Mouse (Mus musculus): ENCODE measurements around the gene Bdkrb1. TPM values are rescaled to one million over a fixed set of nuclear protein-coding genes. Genes with fewer than 3 reads are reported as not detected.

Bdkrb1 gene
- polyA plus RNA-seq, 1 experiment from 2014 or later, result 0.33 TPM

- 95% methylated on average over 23 of the region's 23 CpGs for WGBS
- H3K4me2 ChIP-seq (replicated peaks), result no peak overlapping the region
- no peak overlapping the region for H3K9ac ChIP-seq
- H3K4me1 ChIP-seq (replicated peaks; ENCODE audit: control insufficient read depth, insufficient read depth, low read length), result no peaks in the 10 kb centered on the region
- no peaks in the 10 kb centered on the region for H3K9me3 ChIP-seq (ENCODE audit: control insufficient read depth, low read length)
- H3K36me3 ChIP-seq (replicated peaks; ENCODE audit: control insufficient read depth, insufficient read depth), result no peaks in the 10 kb centered on the region
- no peak overlapping the region for H3K4me3 ChIP-seq (replicated peaks; ENCODE audit: low read length)
- no peaks in the 10 kb centered on the region for H3K27me3 ChIP-seq (ENCODE audit: control insufficient read depth, insufficient read depth, low read length)
- DNase-seq (ENCODE audit: low spot score) (no peak), ATAC-seq (ENCODE audit: low FRiP score) (no peak)
- H3K27ac ChIP-seq, result no peak overlapping the region
Observed at GRCm38 (mm10) chr12:105592361-105592761, 10.5 kb upstream of the Bdkrb1 start.

- Histone ChIP-seq H3K4me3 (replicated peaks; ENCODE audit: low read length) (no peak overlapping the region), H3K9ac (no peak overlapping the region), H3K27me3 (ENCODE audit: control insufficient read depth, insufficient read depth, low read length) (no peaks in the 10 kb centered on the region), H3K9me3 (ENCODE audit: control insufficient read depth, low read length) (no peaks in the 10 kb centered on the region), H3K4me2 (replicated peaks) (no peak overlapping the region), H3K4me1 (replicated peaks; ENCODE audit: control insufficient read depth, insufficient read depth, low read length) (no peaks in the 10 kb centered on the region), H3K27ac (no peak overlapping the region), H3K36me3 (replicated peaks; ENCODE audit: control insufficient read depth, insufficient read depth) (no peaks in the 10 kb centered on the region)
- ATAC-seq (ENCODE audit: low FRiP score), result no peak
- WGBS, result 63% methylated on average over 4 of the region's 4 CpGs
- DNase-seq (ENCODE audit: low spot score), result no peak
Observed at GRCm38 (mm10) chr12:105593471-105593870, 9.4 kb upstream of the Bdkrb1 start.

GRCm38 (mm10) chr12:105597135-105597534 is 5.8 kb upstream of the Bdkrb1 start:
- Histone ChIP-seq H3K9me3 (ENCODE audit: control insufficient read depth, low read length) (no peaks in the 10 kb centered on the region), H3K4me3 (replicated peaks; ENCODE audit: low read length) (no peak overlapping the region), H3K36me3 (replicated peaks; ENCODE audit: control insufficient read depth, insufficient read depth) (no peaks in the 10 kb centered on the region), H3K27me3 (ENCODE audit: control insufficient read depth, insufficient read depth, low read length) (no peaks in the 10 kb centered on the region), H3K4me1 (replicated peaks; ENCODE audit: control insufficient read depth, insufficient read depth, low read length) (no peaks in the 10 kb centered on the region), H3K4me2 (replicated peaks) (no peak overlapping the region), H3K27ac (no peak overlapping the region), H3K9ac (no peak overlapping the region)
- WGBS, result 87% methylated on average over 8 of the region's 8 CpGs
- DNase-seq (ENCODE audit: low spot score) (no peak), ATAC-seq (ENCODE audit: low FRiP score) (no peak)

DNA sequence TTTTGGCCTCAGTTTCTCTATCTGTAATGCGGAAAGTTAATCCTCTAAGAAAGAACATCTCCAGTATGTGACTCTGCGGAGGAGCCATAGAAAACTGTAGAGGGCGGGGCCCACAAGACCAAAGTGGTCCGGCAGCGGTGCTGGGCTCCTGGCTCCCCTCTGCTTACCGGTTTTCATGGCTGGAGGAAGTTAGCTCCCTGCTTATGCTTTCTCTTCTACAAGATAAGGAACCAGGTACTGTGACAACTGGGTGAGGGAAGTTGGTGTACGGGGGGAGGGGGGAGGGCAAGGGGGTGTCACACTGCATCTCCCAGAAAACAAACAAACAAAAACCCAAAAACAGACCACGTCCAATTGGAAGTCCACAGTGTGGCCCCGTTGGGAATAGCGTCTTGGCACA is 4.4 kb upstream of the Bdkrb1 start:
- DNase-seq (ENCODE audit: low spot score) (no peak), ATAC-seq (ENCODE audit: low FRiP score) (no peak)
- H3K27me3 ChIP-seq (ENCODE audit: control insufficient read depth, insufficient read depth, low read length), result no peaks in the 10 kb centered on the region
- 83% methylated on average over 10 of the region's 10 CpGs for WGBS
- H3K4me3 ChIP-seq (replicated peaks; ENCODE audit: low read length), result no peak overlapping the region
- no peaks in the 10 kb centered on the region for H3K9me3 ChIP-seq (ENCODE audit: control insufficient read depth, low read length)
- H3K4me1 ChIP-seq (replicated peaks; ENCODE audit: control insufficient read depth, insufficient read depth, low read length), result no peaks in the 10 kb centered on the region
- no peak overlapping the region for H3K4me2 ChIP-seq (replicated peaks)
- H3K36me3 ChIP-seq (replicated peaks; ENCODE audit: control insufficient read depth, insufficient read depth), result no peaks in the 10 kb centered on the region
- no peak overlapping the region for H3K27ac ChIP-seq
- H3K9ac ChIP-seq, result no peak overlapping the region

DNA sequence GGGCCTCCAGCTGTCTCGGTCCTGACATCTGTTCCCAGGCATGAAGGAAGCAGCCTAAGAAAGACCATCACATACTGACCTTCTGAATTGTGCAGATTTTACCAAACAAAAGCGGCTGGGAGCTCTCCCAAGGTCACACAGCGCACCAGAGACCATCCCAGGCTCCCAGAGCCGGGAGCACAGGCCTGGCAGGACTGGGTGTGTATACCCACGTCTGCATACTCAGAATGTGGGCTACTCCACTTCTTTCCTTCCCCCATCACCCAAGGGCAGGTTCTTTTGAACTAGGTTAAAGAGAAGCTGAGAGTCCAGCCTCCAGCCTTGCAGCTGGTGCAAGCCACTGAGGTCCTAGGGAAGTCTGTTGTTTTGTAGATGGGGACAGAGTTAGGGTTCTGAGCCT is 3.8 kb upstream of the Bdkrb1 start:
- Histone ChIP-seq H3K36me3 (replicated peaks; ENCODE audit: control insufficient read depth, insufficient read depth) (no peaks in the 10 kb centered on the region), H3K4me3 (replicated peaks; ENCODE audit: low read length) (no peak overlapping the region), H3K27ac (no peak overlapping the region), H3K9ac (no peak overlapping the region), H3K4me2 (replicated peaks) (no peak overlapping the region), H3K27me3 (ENCODE audit: control insufficient read depth, insufficient read depth, low read length) (no peaks in the 10 kb centered on the region), H3K4me1 (replicated peaks; ENCODE audit: control insufficient read depth, insufficient read depth, low read length) (no peaks in the 10 kb centered on the region), H3K9me3 (ENCODE audit: control insufficient read depth, low read length) (no peaks in the 10 kb centered on the region)
- no peak for ATAC-seq (ENCODE audit: low FRiP score)
- WGBS, result 60% methylated on average over 5 of the region's 5 CpGs
- no peak for DNase-seq (ENCODE audit: low spot score)

- no peaks in the 10 kb centered on the region for H3K27me3 ChIP-seq (ENCODE audit: control insufficient read depth, insufficient read depth, low read length)
- ATAC-seq (ENCODE audit: low FRiP score) (peak; percentile 44; the same call in 1 of the 2 replicates), DNase-seq (ENCODE audit: low spot score) (peak; percentile 43)
- no peaks in the 10 kb centered on the region for H3K9me3 ChIP-seq (ENCODE audit: control insufficient read depth, low read length)
- 48% methylated on average over 6 of the region's 6 CpGs for WGBS
- no peak overlapping the region for H3K9ac ChIP-seq
- H3K4me3 ChIP-seq (replicated peaks; ENCODE audit: low read length), result no peak overlapping the region
- no peaks in the 10 kb centered on the region for H3K36me3 ChIP-seq (replicated peaks; ENCODE audit: control insufficient read depth, insufficient read depth)
- 0 out of 2 replicates have a peak overlapping the region, but pooled peaks have one; percentile 2 for H3K27ac ChIP-seq
- no peak overlapping the region for H3K4me2 ChIP-seq (replicated peaks)
- H3K4me1 ChIP-seq (replicated peaks; ENCODE audit: control insufficient read depth, insufficient read depth, low read length), result no peaks in the 10 kb centered on the region
Observed at GRCm38 (mm10) chr12:105601586-105601985, 1.3 kb upstream of the Bdkrb1 start.

DNA sequence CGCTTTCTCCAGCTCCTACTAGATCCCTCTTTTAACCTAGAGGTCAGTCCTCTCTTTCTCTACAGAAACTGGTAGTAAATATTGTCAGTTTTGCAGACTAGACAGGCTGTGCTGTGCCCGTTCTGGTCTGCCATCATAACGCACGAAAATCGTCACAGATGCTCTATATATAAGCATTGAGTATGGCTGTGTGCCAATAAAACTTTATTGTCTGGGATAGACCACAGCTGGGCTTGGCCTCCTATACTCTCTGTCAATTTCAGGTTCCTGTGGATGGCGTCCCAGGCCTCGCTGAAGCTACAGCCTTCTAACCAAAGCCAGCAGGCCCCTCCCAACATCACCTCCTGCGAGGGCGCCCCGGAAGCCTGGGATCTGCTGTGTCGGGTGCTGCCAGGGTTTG is 1.0 kb downstream of the Bdkrb1 start:
- no peaks in the 10 kb centered on the region for H3K9me3 ChIP-seq (ENCODE audit: control insufficient read depth, low read length)
- H3K4me2 ChIP-seq (replicated peaks), result no peak overlapping the region
- ATAC-seq (ENCODE audit: low FRiP score), result no peak
- H3K27ac ChIP-seq, result no peak overlapping the region
- H3K4me3 ChIP-seq (replicated peaks; ENCODE audit: low read length), result no peak overlapping the region
- no peaks in the 10 kb centered on the region for H3K36me3 ChIP-seq (replicated peaks; ENCODE audit: control insufficient read depth, insufficient read depth)
- H3K4me1 ChIP-seq (replicated peaks; ENCODE audit: control insufficient read depth, insufficient read depth, low read length), result no peaks in the 10 kb centered on the region
- no peaks in the 10 kb centered on the region for H3K27me3 ChIP-seq (ENCODE audit: control insufficient read depth, insufficient read depth, low read length)
- 87% methylated on average over 11 of the region's 11 CpGs for WGBS
- no peak overlapping the region for H3K9ac ChIP-seq
- no peak for DNase-seq (ENCODE audit: low spot score)

DNA sequence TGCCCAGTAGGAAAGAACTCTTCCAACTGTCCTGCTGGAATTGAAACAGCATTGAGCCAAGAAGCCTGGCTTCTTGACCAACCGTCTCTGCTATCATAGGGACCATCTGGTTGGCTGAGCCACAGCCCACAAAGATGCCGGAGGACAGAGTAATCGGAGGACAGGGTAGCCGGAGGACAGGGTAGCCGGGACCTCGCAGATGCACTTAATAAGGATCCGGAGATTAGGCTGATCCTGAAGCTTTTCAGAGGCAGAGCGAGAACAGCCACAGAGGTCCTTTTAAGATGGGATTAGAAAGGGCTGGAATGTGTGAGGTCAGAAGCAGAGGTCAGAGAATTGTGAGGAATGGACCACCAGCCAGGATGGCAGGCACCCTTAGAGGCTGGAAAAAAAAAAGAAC is 2.3 kb downstream of the Bdkrb1 start:
- Histone ChIP-seq H3K4me1 (replicated peaks; ENCODE audit: control insufficient read depth, insufficient read depth, low read length) (no peaks in the 10 kb centered on the region), H3K9ac (no peak overlapping the region), H3K4me3 (replicated peaks; ENCODE audit: low read length) (no peak overlapping the region), H3K36me3 (replicated peaks; ENCODE audit: control insufficient read depth, insufficient read depth) (no peaks in the 10 kb centered on the region), H3K27ac (no peak overlapping the region), H3K27me3 (ENCODE audit: control insufficient read depth, insufficient read depth, low read length) (no peaks in the 10 kb centered on the region), H3K4me2 (replicated peaks) (no peak overlapping the region), H3K9me3 (ENCODE audit: control insufficient read depth, low read length) (no peaks in the 10 kb centered on the region)
- WGBS, result 37% methylated on average over 8 of the region's 8 CpGs
- no peak for ATAC-seq (ENCODE audit: low FRiP score)
- DNase-seq (ENCODE audit: low spot score), result no peak

- ATAC-seq (ENCODE audit: low FRiP score) (no peak), DNase-seq (ENCODE audit: low spot score) (no peak)
- Histone ChIP-seq H3K27ac (no peak overlapping the region), H3K36me3 (replicated peaks; ENCODE audit: control insufficient read depth, insufficient read depth) (no peaks in the 10 kb centered on the region), H3K4me3 (replicated peaks; ENCODE audit: low read length) (no peak overlapping the region), H3K9me3 (ENCODE audit: control insufficient read depth, low read length) (no peaks in the 10 kb centered on the region), H3K27me3 (ENCODE audit: control insufficient read depth, insufficient read depth, low read length) (no peaks in the 10 kb centered on the region), H3K4me2 (replicated peaks) (no peak overlapping the region), H3K4me1 (replicated peaks; ENCODE audit: control insufficient read depth, insufficient read depth, low read length) (no peaks in the 10 kb centered on the region), H3K9ac (no peak overlapping the region)
- WGBS, result 89% methylated on average over 4 of the region's 4 CpGs
Observed at GRCm38 (mm10) chr12:105606881-105607280, 4.0 kb downstream of the Bdkrb1 start.

- peaks cover 14% of the 10 kb centered on the region for H3K36me3 ChIP-seq (replicated peaks; ENCODE audit: control insufficient read depth, insufficient read depth)
- H3K27me3 ChIP-seq (ENCODE audit: control insufficient read depth, insufficient read depth, low read length), result no peaks in the 10 kb centered on the region
- no peak overlapping the region for H3K27ac ChIP-seq
- H3K4me3 ChIP-seq (replicated peaks; ENCODE audit: low read length), result no peak overlapping the region
- ATAC-seq (ENCODE audit: low FRiP score), result no peak
- no peak for DNase-seq (ENCODE audit: low spot score)
- WGBS, result 92% methylated on average over 2 of the region's 2 CpGs
- no peaks in the 10 kb centered on the region for H3K9me3 ChIP-seq (ENCODE audit: control insufficient read depth, low read length)
- no peak overlapping the region for H3K9ac ChIP-seq
- H3K4me1 ChIP-seq (replicated peaks; ENCODE audit: control insufficient read depth, insufficient read depth, low read length), result no peaks in the 10 kb centered on the region
- H3K4me2 ChIP-seq (replicated peaks), result no peak overlapping the region
Observed at GRCm38 (mm10) chr12:105611045-105611444, 8.2 kb downstream of the Bdkrb1 start.

Measured in hindbrain, embryonic 14.5 days (tissue).